Mouse (Mus musculus) left cerebral cortex, adult 6 months (tissue): ENCODE measurements around the gene Maneal. TPM values are rescaled to one million over a fixed set of nuclear protein-coding genes. Genes with fewer than 3 reads are reported as not detected.

Experiments used
- long read RNA-seq, 2 experiments: library from polyadenylated mRNA; unstranded; transcript quantifications; one replicate each; pipeline ENCODE4 v2.0.0; 2019 to 2020
- polyA plus RNA-seq: library from polyadenylated mRNA; unstranded; fragments of <200 nt; fragmentation: Nextera tagmentation; gene quantifications from 2 replicates; pipeline ENCODE4 v1.2.3, GENCODE M21; 2021

Maneal gene
- polyA plus RNA-seq: 8.9 and 11.2 TPM in 2 replicates
- long read RNA-seq, experiment 1, transcript Maneal-201 (4 exons, 2,727 nt): major isoform, 16 of 32 reads
- long read RNA-seq, experiment 1, partial matches to known transcripts: 12 of 32 reads
- long read RNA-seq, experiment 1, other reads (novel, unspliced or antisense): 4 of 32 reads
- long read RNA-seq, experiment 2, partial matches to known transcripts: 2 of 20 reads
- long read RNA-seq, experiment 2, other reads (novel, unspliced or antisense): 15 of 20 reads

DNA sequence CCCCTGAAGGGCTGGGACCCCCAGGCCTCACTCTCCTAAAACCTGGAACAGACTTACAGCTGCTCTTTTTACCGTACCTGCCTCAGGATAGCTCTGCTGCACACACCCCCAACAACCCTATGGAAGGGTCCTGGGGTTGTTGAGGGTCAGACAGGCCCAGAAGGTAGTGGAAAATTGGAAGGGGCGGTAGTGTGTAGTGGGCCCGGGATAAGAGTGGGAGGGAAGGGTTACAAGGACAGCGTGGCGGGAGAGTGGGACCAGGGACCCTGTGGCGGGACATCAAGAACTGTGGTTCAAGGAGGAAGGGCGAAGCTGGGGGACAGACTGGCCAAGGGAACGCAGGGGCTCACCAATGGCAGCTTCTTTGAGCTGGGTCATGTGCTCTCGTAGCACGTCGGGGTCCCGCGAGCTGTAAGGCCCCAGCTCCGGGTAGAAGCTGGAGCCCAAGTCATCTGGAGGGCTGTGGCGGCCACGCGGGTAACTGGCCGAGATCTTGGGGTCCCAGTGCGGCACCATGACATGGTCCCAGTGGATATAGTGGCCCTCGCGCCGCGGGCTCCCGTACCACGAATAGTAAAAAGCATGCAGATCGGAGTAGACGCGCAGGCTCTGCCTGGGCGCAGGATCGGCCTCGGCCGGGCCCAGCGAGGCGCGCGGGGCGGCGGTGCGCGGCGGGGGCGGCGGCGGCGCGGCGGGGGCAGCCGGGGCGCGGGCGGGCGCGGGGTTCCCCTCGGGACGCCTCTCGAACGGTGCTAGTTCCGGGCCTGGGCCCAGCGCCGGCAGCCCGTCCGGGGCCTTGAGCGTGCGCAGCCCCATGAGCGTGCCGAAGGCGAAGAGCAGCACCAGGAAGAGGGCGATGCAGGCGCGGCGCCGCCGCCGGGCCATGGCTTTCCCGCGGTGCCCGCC lies at the start of gene Maneal:
Maneal (minus strand) TSS at position 889 of the 906 bp plus-strand sequence.

DNA sequence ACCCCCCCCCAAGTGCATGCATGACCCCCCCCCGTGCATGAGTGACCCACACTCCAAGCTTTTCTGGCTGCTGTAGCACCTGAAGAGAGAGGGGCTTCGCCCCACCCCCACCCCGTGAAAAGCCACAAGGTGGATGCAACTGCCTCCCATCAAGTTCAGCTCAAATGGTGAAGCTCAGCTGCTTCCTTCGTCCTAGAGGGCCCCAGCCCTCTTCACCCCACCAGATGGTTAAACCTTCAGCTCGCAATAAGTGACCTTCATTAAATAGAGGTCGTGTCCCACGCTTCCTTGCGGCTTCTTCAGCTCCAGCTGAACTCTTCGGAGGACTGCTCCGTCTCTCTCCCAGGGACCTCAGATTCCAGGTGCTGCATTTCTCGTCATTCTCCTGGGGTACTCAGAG lies 18.6 kb upstream of the Maneal start, which contains the start of gene Epha10:
Epha10 (plus strand) TSS at position 301 of the 400 bp plus-strand sequence.

DNA sequence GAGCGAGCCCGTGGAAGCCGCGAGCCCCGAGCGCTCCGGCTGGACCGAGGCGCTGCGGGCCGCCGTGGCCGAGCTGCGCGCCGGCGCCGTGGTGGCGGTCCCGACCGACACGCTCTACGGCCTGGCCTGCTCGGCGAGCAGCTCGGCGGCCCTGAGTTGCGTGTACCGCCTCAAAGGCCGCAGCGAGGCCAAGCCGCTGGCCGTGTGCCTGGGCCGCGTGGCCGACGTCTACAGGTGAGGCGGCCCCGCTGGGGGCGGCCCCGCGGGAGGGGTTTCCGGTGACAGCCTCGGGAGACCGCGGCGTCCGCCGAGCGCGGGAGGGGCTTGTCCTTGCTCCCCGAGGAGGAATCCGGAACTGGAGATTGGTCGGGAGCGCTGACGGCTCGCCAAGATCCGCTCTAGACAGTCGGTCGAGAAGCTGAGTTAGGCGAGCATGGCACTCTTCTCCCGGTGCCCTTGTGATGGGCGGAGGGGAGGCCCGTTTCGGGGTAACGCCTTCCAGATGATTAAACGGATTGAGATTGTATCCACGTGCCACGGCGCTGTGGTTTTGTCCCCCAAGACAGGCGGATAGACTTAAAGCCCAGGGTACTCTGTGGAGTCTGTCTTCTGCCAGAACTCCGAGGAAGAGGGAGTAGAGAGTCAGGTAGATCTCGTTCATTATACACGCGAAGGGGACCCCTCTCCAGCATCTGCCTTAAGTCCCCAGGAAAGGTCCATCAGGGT lies 10.9 kb downstream of the Maneal start, which contains the start of gene 1110065P20Rik:
1110065P20Rik (minus strand) TSS at position 264 of the 726 bp plus-strand sequence.

DNA sequence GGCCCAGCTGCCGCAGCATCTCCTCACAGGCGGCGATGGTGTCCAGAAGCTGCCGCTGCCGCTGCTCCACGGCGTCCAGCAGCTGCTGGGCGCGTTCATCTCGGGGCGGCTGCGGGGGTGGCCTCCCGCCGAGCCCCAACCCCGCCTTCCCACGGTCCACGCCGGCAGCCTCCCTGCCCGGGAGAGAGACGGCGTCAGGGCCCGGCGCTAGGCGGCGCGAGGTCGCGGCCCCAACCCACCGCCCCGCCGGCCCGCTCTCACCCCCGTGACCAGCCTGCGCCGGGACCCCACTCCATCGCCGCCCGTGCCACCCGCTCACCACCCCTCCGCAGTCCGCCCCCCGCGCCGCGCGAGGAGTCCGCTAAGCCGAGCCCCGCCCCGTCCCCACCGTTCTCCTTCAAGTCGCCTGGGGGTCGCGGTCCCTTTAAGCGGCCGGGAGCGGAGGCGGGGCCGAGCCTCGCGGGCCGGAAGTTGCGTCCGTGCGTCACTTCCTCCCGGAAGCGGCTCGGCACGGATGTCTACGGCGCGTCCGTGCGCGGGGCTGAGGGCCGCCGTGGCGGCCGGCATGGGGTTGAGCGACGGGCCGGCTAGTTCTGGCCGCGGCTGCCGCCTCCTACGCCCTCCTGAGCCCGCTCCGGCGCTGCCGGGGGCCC lies 11.6 kb downstream of the Maneal start, which contains the start of gene Yrdc:
Yrdc (plus strand) TSS at position 419 of the 653 bp plus-strand sequence.

Other genes with a start within 250 kb of the Maneal start
- gene Pou3f1, start 205.4 kb downstream of the Maneal start, polyA plus RNA-seq: 3.9 and 5.1 TPM in 2 replicates
- gene Utp11, start 168.6 kb downstream of the Maneal start, polyA plus RNA-seq: 30.2 and 34.0 TPM in 2 replicates
- gene Fhl3, start 161.5 kb downstream of the Maneal start, polyA plus RNA-seq: 0.60 and 0.63 TPM in 2 replicates
- gene Sf3a3, start 147.4 kb downstream of the Maneal start, polyA plus RNA-seq: 39.4 and 41.9 TPM in 2 replicates
- 5.7 and 6.1 TPM in 2 replicates for gene Inpp5b, start 120.3 kb downstream of the Maneal start, polyA plus RNA-seq
- 10.3 and 13.4 TPM in 2 replicates for gene Mtf1, start 60.1 kb downstream of the Maneal start, polyA plus RNA-seq
- 5.0 and 49.2 TPM in 2 replicates for gene Yrdc, start 11.5 kb downstream of the Maneal start, polyA plus RNA-seq
- gene 1110065P20Rik, start 11.0 kb downstream of the Maneal start, polyA plus RNA-seq: 84.5 and 117 TPM in 2 replicates
- gene Epha10, start 18.7 kb upstream of the Maneal start, polyA plus RNA-seq: 2.3 and 7.8 TPM in 2 replicates
- gene 9930104L06Rik, start 74.9 kb upstream of the Maneal start, polyA plus RNA-seq: 3.9 and 5.8 TPM in 2 replicates
- gene Cdca8, start 77.1 kb upstream of the Maneal start, polyA plus RNA-seq: 2.2 and 2.5 TPM in 2 replicates
- gene Rspo1, start 124.3 kb upstream of the Maneal start, polyA plus RNA-seq: 4.1 and 14.0 TPM in 2 replicates
- 27.4 and 28.7 TPM in 2 replicates for gene Gnl2, start 154.4 kb upstream of the Maneal start, polyA plus RNA-seq
- 0.83 and 0.96 TPM in 2 replicates for gene Dnali1, start 203.5 kb upstream of the Maneal start, polyA plus RNA-seq
- 7.4 and 7.6 TPM in 2 replicates for gene Snip1, start 204.5 kb upstream of the Maneal start, polyA plus RNA-seq
- gene Meaf6, start 223.0 kb upstream of the Maneal start, polyA plus RNA-seq: 153 and 165 TPM in 2 replicates